Mouse (Mus musculus) midbrain, postnatal 0 days (tissue): ENCODE results near the gene Sctr. TPM values are rescaled to one million over a fixed set of nuclear protein-coding genes. Genes with fewer than 3 reads are reported as not detected.

Source experiments
- ATAC-seq: fragments of 200-750 bp; cut with Nextera tagmentation; 2 replicates; pipeline ENCODE4 v1.8.0; 2017; ENCODE audit warnings: moderate number of reproducible peaks, mild to moderate bottlenecking, moderate TSS enrichment, moderate library complexity; ENCODE audit not compliant: low FRiP score
- DNase-seq: peaks from one replicate; pipeline ENCODE4 v3.0.0-alpha.2; 2015; ENCODE audit warnings: low spot score
- H3K27ac ChIP-seq: fragments of 300-500 bp; sonication (generic); 2 replicates; pipeline ENCODE4 v1.5.1; 2014; ENCODE audit warnings: low read depth, mild to moderate bottlenecking, low read length, mixed read lengths
- H3K27me3 ChIP-seq: fragments of 300-500 bp; sonication (generic); 2 replicates; pipeline ENCODE4 v1.6.1; 2014; ENCODE audit warnings: low read length, control low read depth, mixed read lengths; ENCODE audit not compliant: insufficient read depth
- H3K36me3 ChIP-seq: fragments of 300-500 bp; sonication (generic); 2 replicates; pipeline ENCODE4 v1.6.1; 2014; ENCODE audit warnings: low read length, control low read depth, mixed read lengths; ENCODE audit not compliant: insufficient read depth
- H3K4me1 ChIP-seq: fragments of 300-500 bp; sonication (generic); 2 replicates; pipeline ENCODE4 v1.6.1; 2014; ENCODE audit warnings: mild to moderate bottlenecking, control low read depth, antibody characterized with exemption, low read length, mixed read lengths; ENCODE audit not compliant: insufficient read depth
- H3K4me2 ChIP-seq: fragments of 300-500 bp; sonication (generic); 2 replicates; pipeline ENCODE4 v1.6.1; 2014; ENCODE audit warnings: low read depth, mild to moderate bottlenecking, low read length, mixed read lengths; ENCODE audit not compliant: poor library complexity, severe bottlenecking
- H3K4me3 ChIP-seq: fragments of 300-500 bp; sonication (generic); 2 replicates; pipeline ENCODE4 v1.5.1; 2014; ENCODE audit warnings: low read depth, mild to moderate bottlenecking, low read length, moderate library complexity
- H3K9ac ChIP-seq: fragments of 300-500 bp; sonication (generic); replicated peaks from 2 replicates; pipeline ENCODE4 v1.6.1; 2014; ENCODE audit warnings: mild to moderate bottlenecking, low read length, moderate library complexity, mixed read lengths; ENCODE audit not compliant: poor library complexity, severe bottlenecking
- H3K9me3 ChIP-seq: fragments of 300-500 bp; sonication (generic); 2 replicates; pipeline ENCODE4 v1.6.1; 2016; ENCODE audit warnings: low read length, control low read depth
- CTCF ChIP-seq: IDR thresholded peaks from 2 replicates; pipeline ENCODE4 v1.5.1; 2016; ENCODE audit warnings: antibody characterized with exemption, mild to moderate bottlenecking
- WGBS: fragments of 180-500 bp; shearing (Covaris S2); extraction: QIAGEN DNeasy Blood & Tissue Kit; methylation state at CpG from one replicate; pipeline ENCODE4 v1.1.7; 2014; 5-methylcytosine and 5-hydroxymethylcytosine counted together
- polyA plus RNA-seq: library from polyadenylated mRNA; unstranded; fragments of >200 nt; fragmentation: Nextera tagmentation; extraction: Ambion mirVana; gene quantifications from 2 replicates; pipeline ENCODE4 v1.2.1, GENCODE M21; 2015
- total RNA-seq: library from RNA; depleted of rRNA; stranded (reverse); fragments of >200 nt; gene quantifications from 2 replicates; pipeline ENCODE4 v1.2.3, GENCODE M21; 2014

Gene Sctr
- total and polyA plus RNA-seq, 2 experiments from 2014 or later, result 1.00 to 1.6 TPM

- TF ChIP-seq CTCF, result no peak
- no peaks in the 10 kb centered on the region for H3K9me3 ChIP-seq
- ATAC-seq (no peak), DNase-seq (no peak)
- no peaks in the 10 kb centered on the region for H3K4me1 ChIP-seq
- no peak overlapping the region for H3K27ac ChIP-seq
- no peak overlapping the region for H3K4me3 ChIP-seq
- no peak overlapping the region for H3K4me2 ChIP-seq
- 67% methylated on average over 14 of the region's 14 CpGs for WGBS
- H3K9ac ChIP-seq, result no peak overlapping the region
- no peaks in the 10 kb centered on the region for H3K36me3 ChIP-seq
- H3K27me3 ChIP-seq, result no peaks in the 10 kb centered on the region
Observed at GRCm38 (mm10) chr1:120057044-120057443, 50.4 kb downstream of the Sctr start.

GRCm38 (mm10) chr1:120057674-120058430 is 51.2 kb downstream of the Sctr start:
- Histone ChIP-seq H3K9ac (no peak overlapping the region), H3K27ac (no peak overlapping the region), H3K4me2 (no peak overlapping the region), H3K4me1 (no peaks in the 10 kb centered on the region), H3K4me3 (no peak overlapping the region), H3K27me3 (no peaks in the 10 kb centered on the region), H3K9me3 (no peaks in the 10 kb centered on the region), H3K36me3 (no peaks in the 10 kb centered on the region)
- 77% methylated on average over 8 of the region's 8 CpGs for WGBS
- DNase-seq (no peak), ATAC-seq (no peak)
- TF ChIP-seq CTCF, result no peak

- H3K9ac ChIP-seq, result no peak overlapping the region
- H3K36me3 ChIP-seq, result no peaks in the 10 kb centered on the region
- TF ChIP-seq CTCF, result no peak
- DNase-seq (no peak), ATAC-seq (no peak)
- no peaks in the 10 kb centered on the region for H3K27me3 ChIP-seq
- WGBS, result 66% methylated on average over 5 of the region's 5 CpGs
- no peaks in the 10 kb centered on the region for H3K4me1 ChIP-seq
- no peak overlapping the region for H3K4me2 ChIP-seq
- no peak overlapping the region for H3K4me3 ChIP-seq
- H3K9me3 ChIP-seq, result no peaks in the 10 kb centered on the region
- no peak overlapping the region for H3K27ac ChIP-seq
Observed at GRCm38 (mm10) chr1:120060687-120061086, 54.0 kb downstream of the Sctr start.

GRCm38 (mm10) chr1:120062231-120062630 is 55.5 kb downstream of the Sctr start:
- H3K4me1 ChIP-seq, result no peaks in the 10 kb centered on the region
- WGBS, result 93% methylated on average over 7 of the region's 7 CpGs
- no peaks in the 10 kb centered on the region for H3K36me3 ChIP-seq
- H3K4me3 ChIP-seq, result no peak overlapping the region
- no peak for TF ChIP-seq CTCF
- no peak for ATAC-seq
- no peaks in the 10 kb centered on the region for H3K27me3 ChIP-seq
- H3K4me2 ChIP-seq, result no peak overlapping the region
- H3K27ac ChIP-seq, result no peak overlapping the region
- H3K9me3 ChIP-seq, result no peaks in the 10 kb centered on the region
- DNase-seq, result no peak
- H3K9ac ChIP-seq, result no peak overlapping the region

DNA sequence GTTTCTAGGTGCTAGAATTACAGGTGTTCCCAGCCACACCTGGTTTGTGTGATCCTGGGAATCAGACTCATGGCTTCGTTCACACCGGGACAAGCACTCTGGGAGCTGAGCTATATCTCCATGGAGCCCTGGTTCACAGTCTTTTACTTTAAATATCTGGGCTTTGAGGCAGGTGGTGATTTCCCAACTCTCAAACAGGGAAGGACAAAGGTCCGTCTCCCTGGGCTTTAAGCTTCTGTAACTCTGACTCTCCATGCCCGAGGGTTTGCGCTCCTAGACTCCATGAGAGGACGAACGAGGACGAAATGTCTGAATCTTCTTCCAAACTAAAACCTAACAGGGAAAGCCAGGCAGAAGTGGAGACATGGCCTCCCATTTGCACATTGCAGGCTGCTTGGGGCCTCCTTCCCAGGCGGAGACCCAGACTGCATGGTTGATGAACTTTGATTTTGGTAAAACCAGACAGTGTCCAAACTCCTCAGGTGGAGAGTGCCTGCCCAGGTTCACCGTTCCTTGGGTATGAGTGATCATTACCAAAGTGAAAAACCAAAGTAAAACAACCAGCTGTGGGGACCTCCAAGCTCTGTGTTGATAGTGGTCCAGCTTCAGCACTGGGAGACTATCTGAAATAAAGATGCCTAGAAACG is 57.5 kb downstream of the Sctr start:
- DNase-seq, result no peak
- TF ChIP-seq CTCF, result no peak
- WGBS, result 92% methylated on average over 11 of the region's 11 CpGs
- Histone ChIP-seq H3K9me3 (no peaks in the 10 kb centered on the region), H3K9ac (no peak overlapping the region), H3K4me2 (no peak overlapping the region), H3K27ac (no peak overlapping the region), H3K27me3 (no peaks in the 10 kb centered on the region), H3K36me3 (no peaks in the 10 kb centered on the region), H3K4me3 (no peak overlapping the region), H3K4me1 (no peaks in the 10 kb centered on the region)
- ATAC-seq, result no peak

DNA sequence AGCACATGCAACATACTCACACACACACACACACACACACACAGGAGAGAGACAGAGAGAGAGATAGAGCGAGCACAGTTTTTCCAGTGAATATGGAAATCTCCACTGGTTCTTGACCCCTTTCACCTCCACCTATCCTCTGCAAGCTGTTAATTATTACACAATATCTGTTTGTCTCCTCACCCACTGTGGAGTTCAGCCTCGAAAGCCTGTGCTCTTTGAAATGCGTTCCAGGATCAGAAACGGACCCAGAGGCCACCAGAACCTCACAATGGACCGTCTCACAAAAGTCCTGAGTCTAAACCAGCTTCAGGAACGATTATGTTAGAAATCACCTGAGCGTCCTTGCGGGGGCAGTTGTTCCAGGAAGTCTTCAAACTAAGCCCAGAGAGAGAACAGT is 59.5 kb downstream of the Sctr start:
- H3K4me3 ChIP-seq, result no peak overlapping the region
- no peak overlapping the region for H3K4me2 ChIP-seq
- DNase-seq (no peak), ATAC-seq (no peak)
- no peak overlapping the region for H3K27ac ChIP-seq
- H3K9me3 ChIP-seq, result no peaks in the 10 kb centered on the region
- no peak for TF ChIP-seq CTCF
- no peaks in the 10 kb centered on the region for H3K27me3 ChIP-seq
- WGBS, result 88% methylated on average over 8 of the region's 8 CpGs
- no peak overlapping the region for H3K9ac ChIP-seq
- no peaks in the 10 kb centered on the region for H3K4me1 ChIP-seq
- no peaks in the 10 kb centered on the region for H3K36me3 ChIP-seq
